Mouse (Mus musculus): Measurements from ENCODE around the gene Hp1bp3.

GRCm38 (mm10) chr4:138288691-138289090 lies 72.6 kb downstream of the Hp1bp3 start:
- TF ChIP-seq ZC3H11A (IDR thresholded peaks at IDR 0.05; ENCODE audit: low read depth, low read length) (no peak), MAX (IDR thresholded peaks at IDR 0.05; ENCODE audit: low read length) (no peak), MEF2A (IDR thresholded peaks at IDR 0.05; ENCODE audit: borderline replicate concordance, low read depth, low read length) (no peak), ZNF384 (IDR thresholded peaks at IDR 0.05; ENCODE audit: low read depth, low read length) (no peak), CTCF (conservative IDR thresholded peaks at IDR 0.05 in 1 of 2, IDR thresholded peaks at IDR 0.05 in 1 of 2; ENCODE audit: low read depth in 2 of 2, low read length in 2 of 2) (no peak), MAZ (IDR thresholded peaks at IDR 0.05; ENCODE audit: low read depth, low read length) (no peak)
